Mouse (Mus musculus) thymus, adult 2 months (tissue): ENCODE measurements around the gene Fam219b.

Experiments
- CTCF ChIP-seq: fragments of 200-500 bp; IDR thresholded peaks from 2 replicates; pipeline ENCODE4 v1.5.1; 2012; ENCODE audit warnings: mild to moderate bottlenecking, control low read depth, low read length, moderate library complexity, borderline replicate concordance; ENCODE audit not compliant: control insufficient read depth, poor library complexity, insufficient read depth; ENCODE audit errors: extremely low read depth
- POLR2A ChIP-seq: fragments of 200-500 bp; IDR thresholded peaks from 2 replicates; pipeline ENCODE4 v1.6.1; 2012; ENCODE audit warnings: mild to moderate bottlenecking, low read length, control low read depth, moderate library complexity; ENCODE audit not compliant: control insufficient read depth, poor library complexity, insufficient read depth; ENCODE audit errors: extremely low read depth

DNA sequence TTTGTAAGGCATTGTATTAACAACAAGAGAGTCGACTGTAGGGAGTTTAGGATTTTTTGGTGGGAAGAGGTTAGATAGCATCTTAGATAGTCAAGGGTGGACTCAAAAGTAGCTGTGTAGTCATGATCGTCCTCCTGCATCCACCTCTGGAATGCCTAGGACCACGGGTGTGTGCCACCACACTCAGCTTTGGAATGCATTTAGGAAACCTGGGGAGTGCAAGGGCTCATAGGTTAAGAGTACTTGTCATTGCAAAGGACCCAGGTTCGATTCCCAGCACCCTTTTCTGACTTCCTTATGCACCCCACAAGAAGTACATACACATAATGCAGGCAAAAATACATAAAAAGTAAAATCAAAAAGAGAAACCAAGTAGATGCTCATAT lies 14.5 kb upstream of the Fam219b start:
- TF ChIP-seq CTCF (no peak), POLR2A (no peak)
